Mouse (Mus musculus) urinary bladder, postnatal 36 days (tissue): ENCODE measurements at regions not wholly inside any gene's neighbourhood (a gene's known extent, or its start where the extent isn't known, plus 50 kb on each side); places are given as distances from the start of the nearest gene placed in this dataset.

ENCODE experiments used
- DNase-seq, 2 experiments: peaks; one replicate each; pipeline ENCODE4 v3.0.0; 2022; ENCODE audit warnings: low spot score in 2 of 2, mixed read lengths in 1 of 2

GRCm38 (mm10) chr2:160256251-160256650 lies 77.7 kb downstream of the Gm826 start:
- DNase-seq: no peak

DNA sequence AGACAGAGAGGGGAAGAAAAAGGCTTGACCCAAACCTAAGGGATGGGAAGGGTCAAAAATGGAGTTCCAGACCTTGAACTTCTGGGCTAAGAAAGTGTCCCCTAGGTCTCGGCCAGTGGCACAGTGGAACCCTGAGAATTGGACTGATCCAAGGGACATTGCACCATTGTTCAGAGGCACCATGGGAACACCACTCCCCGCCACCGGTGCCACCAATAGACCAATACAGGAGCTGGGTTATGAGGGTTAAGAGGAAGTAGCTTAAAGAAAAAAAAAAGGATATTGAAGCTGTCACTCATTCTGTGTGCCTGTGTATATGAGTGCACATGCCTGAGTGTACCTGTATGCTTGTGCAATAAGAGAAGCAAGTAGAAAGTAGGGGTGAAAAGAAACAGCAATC lies 83.7 kb downstream of the Gm826 start:
- no peak for DNase-seq

DNA sequence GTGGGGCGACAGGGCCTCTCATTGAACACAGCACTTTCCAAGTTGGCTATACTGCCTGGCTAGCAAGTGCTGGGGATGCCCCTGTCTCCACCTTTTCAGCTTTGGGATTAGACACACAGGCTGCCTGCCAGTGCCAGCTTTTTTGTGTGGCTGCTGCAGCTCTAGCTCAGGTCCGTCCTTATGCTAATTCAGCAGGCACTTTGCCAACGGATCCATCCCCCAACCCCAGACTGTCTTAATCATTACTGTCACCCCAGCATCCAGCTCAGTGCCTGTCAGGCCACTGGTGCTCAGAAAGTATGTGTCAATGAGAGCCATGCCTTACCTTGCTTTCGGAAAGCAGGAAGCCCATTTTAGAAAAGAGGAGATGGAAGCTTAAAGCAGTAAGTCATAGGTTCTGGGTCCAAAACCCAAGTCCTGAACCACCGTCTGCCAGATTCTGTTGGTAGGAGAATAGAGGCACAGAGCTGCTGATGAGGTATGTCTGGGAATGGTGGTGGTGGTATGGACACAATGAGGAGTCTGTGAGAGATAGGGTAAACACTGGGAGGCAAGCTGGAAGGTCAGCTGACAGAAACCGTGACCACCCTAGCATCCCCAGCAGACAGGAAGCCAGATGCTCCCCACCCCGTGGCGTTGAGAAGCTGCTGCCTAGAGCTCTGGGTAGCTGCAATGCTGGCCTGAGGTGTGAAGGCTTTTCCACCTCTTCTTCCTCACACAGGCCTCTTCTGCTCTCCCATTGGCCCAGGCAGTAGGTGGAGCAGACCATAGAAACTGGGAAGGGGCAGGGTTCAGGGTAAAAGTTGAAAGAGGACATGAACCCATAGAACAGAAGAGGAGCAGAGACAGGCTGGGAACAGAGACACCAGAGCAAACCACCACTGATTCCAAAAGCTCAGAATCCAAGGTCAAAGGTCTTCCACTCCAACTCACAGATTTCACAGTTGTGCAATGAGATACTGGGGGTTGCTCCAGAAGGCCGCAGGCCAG lies 84.6 kb downstream of the Gm826 start:
- no peak for DNase-seq

DNA sequence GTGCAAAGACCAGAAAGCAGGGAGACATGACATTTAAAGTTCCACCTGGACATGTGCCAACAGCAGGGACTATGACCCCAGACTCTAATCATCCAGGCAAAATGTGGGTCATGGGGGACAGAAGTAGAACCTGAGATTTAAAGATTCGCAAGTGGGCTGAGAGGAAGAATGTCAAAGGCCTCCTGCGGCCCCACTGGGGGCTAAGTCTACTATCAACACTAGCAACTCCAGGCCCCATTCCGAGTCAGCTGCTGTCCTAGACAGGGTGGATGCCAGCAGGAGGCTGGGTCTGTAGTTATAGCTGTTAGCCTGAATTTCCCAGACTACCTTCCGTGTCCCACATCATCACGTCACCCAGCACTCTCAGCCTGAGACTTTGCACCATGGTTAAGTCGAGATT lies 86.7 kb downstream of the Gm826 start:
- DNase-seq: no peak

GRCm38 (mm10) chr2:160246356-160246755 lies 87.6 kb downstream of the Gm826 start:
- DNase-seq: no peak

DNA sequence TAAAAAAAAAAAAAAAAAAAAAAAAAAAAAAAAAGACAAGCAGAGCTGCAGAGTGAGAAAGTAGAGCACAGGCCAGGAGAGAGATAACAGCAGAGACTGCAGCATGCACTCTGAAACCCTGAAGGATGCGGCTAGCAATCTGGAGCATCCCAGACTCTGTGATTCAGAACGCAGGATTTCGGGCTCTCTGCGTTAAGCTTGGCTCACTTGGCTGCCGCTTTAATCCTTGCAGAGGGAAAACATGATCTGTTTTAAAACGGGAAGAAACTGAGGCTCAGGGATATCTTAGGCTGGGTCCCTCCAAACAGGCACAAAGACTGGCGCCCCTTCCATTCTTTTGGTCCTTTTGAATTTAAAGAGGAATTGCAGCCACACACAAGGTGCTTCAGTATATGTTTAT lies 89.1 kb downstream of the Gm826 start:
- DNase-seq: no peak

- DNase-seq: peak; percentile 15 to 27
Measured at GRCm38 (mm10) chr2:160240531-160241379, 93.2 kb downstream of the Gm826 start.

GRCm38 (mm10) chr2:160237436-160238104 lies 96.4 kb downstream of the Gm826 start:
- DNase-seq: no peak

GRCm38 (mm10) chr2:160236806-160237205 lies 97.2 kb downstream of the Gm826 start:
- DNase-seq: no peak

DNA sequence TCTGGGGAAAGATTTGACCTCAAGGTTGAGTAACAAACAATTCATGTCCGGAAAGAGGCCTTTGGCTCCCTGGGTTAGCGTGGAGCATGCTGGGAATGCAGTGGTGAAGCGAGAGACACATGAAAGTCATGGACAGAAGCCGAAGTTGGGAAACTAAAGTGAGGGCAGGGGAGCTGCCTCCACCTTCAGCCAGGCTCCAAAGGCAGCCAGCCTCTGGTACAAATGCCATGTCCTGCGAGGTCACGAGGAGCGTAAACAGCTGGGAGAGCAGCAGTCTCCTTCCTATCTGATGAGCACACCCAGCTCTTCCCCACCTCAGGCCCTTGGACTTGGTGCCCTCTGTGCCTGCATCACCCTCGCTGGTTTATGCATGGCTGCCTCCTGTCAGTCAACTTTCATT lies 103.2 kb downstream of the Gm826 start:
- no peak for DNase-seq

DNA sequence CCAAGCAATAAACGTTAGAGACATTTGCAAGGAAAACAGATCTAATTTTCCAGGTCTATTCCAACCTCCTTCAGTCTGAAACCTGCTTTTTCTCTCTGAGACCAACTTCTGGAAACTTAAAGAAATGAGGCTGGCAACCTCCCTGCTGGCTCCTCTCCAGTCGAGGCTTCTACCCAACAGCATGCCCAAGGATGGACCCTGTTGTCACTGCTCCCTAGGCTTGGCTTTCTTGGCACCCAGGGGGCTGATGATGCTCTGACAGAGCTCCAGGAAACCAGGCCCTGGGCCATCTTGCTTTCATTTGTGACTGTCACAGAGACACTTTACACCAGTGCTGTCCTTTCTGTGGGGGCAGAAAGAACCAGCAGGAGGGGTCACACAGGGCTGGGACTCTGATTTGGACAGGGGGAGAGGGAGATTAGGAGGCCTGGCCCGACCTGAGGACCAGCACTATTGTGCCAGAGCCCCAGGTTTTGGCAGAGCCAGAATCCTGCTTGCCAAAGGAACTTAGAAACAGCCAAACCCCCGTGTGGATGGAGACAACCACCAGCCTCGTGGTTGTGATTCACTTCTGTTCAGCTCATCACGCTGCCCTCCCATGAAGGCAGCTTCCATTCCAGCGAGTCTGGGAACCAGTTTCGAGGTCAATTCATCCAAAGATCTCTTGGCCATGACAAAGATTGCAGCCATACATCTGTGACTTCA lies 105.5 kb downstream of the Gm826 start:
- DNase-seq: no peak

GRCm38 (mm10) chr2:160225450-160225849 lies 108.5 kb downstream of the Gm826 start:
- peak in 1 of 2 experiments; percentile 42 for DNase-seq

- no peak for DNase-seq
Measured at GRCm38 (mm10) chr2:160223366-160223765, 110.6 kb downstream of the Gm826 start.

GRCm38 (mm10) chr2:160221772-160222171 lies 112.2 kb downstream of the Gm826 start:
- DNase-seq: no peak

DNA sequence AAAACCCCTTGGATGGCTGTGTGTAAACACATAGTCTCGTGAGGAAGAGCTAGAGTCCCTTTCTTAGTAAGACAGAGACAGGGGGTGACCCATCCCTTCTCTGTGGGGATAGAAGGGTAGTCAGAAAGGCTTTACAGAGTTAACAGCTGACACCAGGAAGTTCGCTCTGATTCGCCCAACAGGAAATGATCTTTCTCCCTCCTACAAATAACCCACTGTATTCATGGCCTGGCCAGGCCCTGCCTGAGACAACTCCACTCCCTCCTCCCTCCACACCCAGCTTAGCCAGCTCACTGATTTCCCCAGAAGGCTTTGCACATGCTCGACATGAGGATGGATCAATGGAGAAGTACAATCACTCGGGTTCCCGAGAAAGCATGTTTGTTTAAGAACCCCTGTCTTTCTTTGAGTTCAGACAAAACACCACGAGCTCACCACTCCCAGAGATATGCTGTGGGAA lies 113.4 kb downstream of the Gm826 start:
- DNase-seq: no peak

- DNase-seq: no peak
Measured at GRCm38 (mm10) chr2:160214032-160214812, 119.7 kb downstream of the Gm826 start.

DNA sequence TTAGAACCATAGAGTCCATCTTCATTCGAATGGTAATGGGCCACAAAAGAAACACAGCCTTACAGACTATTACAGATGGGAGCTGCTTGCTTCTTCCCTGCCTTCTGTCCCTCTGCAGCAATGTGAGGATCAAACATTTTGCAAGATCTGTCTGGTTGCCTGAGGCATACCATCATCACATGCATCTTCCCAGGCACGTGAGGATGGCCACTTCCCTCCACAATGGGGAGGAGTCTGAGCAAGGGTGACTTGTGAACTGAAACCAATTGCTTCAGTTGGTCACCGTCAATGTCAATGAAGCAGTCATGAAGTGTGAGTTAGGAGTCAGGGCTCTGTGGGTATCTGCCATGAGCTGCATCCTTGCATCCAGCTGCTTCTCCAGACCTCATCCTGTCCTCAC lies 123.5 kb downstream of the Gm826 start:
- no peak for DNase-seq

DNA sequence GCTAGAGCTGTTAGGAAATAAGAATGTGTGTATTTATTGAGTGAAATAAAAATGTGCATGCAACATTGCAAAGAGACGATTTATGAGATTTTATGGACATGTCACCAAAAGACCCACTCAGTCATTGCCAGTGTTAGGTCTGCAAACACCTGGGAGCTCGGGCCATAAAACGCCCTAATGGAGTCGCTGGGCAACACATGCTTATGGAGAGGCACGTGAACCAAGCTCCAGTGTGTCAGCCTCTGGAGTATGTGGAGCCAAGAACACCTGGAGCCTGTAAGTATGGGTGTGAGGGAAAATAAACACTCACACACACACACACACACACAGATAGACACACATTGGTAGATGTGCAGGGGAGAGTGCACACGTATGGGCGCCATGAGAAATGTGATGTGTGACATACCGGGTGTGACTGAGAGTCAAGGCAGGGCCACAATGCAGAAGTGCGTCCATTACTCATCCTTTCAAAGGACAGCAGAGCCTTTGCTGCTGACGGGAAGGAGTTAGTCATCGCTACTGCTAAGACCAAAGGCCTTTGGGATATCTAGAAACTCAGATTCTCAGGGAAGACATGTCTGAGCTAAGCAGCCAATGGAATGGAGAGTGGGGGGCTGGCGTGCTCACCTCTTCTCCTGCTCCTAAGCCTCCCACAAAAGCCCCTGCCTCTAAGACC lies 124.2 kb downstream of the Gm826 start:
- no peak for DNase-seq

GRCm38 (mm10) chr2:160208295-160208694 lies 125.7 kb downstream of the Gm826 start:
- no peak for DNase-seq

GRCm38 (mm10) chr2:160207226-160207625 lies 126.7 kb downstream of the Gm826 start:
- DNase-seq: no peak
